Mouse (Mus musculus) liver, adult 2 months (tissue): Measurements from ENCODE around the gene Hdac1.

Experiments used
- CTCF ChIP-seq: fragments of 200-500 bp; IDR thresholded peaks from 2 replicates; pipeline ENCODE4 v1.5.1; 2011; ENCODE audit warnings: low read depth, low read length, control low read depth
- POLR2A ChIP-seq: fragments of 200-500 bp; IDR thresholded peaks from 2 replicates; pipeline ENCODE4 v1.6.1; 2011; ENCODE audit warnings: low read length, control low read depth; ENCODE audit not compliant: insufficient read depth; ENCODE audit errors: extremely low read depth

- TF ChIP-seq CTCF (no peak), POLR2A (no peak)
These were observed 44.4 kb upstream of the Hdac1 start for GRCm38 (mm10) chr4:129586943-129587342.
